Mouse (Mus musculus): ENCODE measurements around the gene Tgif2. TPM values are rescaled to one million over a fixed set of nuclear protein-coding genes. Genes with fewer than 3 reads are reported as not detected.

Tgif2 gene
- polyA plus RNA-seq, 1 experiment = 11.8 TPM

GRCm38 (mm10) chr2:156856311-156856710, 16.5 kb downstream of the Tgif2 start:
- DNase-seq = no peak
- Histone ChIP-seq H3K4me3 (replicated peaks; ENCODE audit: extremely low read depth, low read depth, low read length) (no peak overlapping the region), H3K4me1 (ENCODE audit: control insufficient read depth, insufficient read depth, low read length) (peaks cover 4% of the 10 kb centered on the region; the same call in 1 of the 2 replicates)
- TF ChIP-seq CTCF (IDR thresholded peaks at IDR 0.05; ENCODE audit: insufficient read depth, low read length) (no peak), POLR2A (IDR thresholded peaks at IDR 0.05; ENCODE audit: borderline replicate concordance, extremely low read depth, low read depth, low read length) (no peak)
- 90% methylated on average over 1 of the region's 1 CpGs for WGBS

GRCm38 (mm10) chr2:156857385-156857791, 17.6 kb downstream of the Tgif2 start:
- no peak overlapping the region for H3K4me3 ChIP-seq (replicated peaks; ENCODE audit: extremely low read depth, low read depth, low read length)

GRCm38 (mm10) chr2:156857835-156858234, 18.0 kb downstream of the Tgif2 start, which contains the start of gene 4930518I15Rik:
TSS of gene 4930518I15Rik (minus strand) at chr2:156857946.
- TF ChIP-seq POLR2A (IDR thresholded peaks at IDR 0.05; ENCODE audit: borderline replicate concordance, extremely low read depth, low read depth, low read length) (no peak), CTCF (IDR thresholded peaks at IDR 0.05; ENCODE audit: insufficient read depth, low read length) (no peak)
- H3K4me1 ChIP-seq (ENCODE audit: control insufficient read depth, insufficient read depth, low read length) = peaks cover 7% of the 10 kb centered on the region; the same call in 1 of the 2 replicates
- 79% methylated on average over 2 of the region's 2 CpGs for WGBS
- H3K4me3 ChIP-seq (replicated peaks; ENCODE audit: extremely low read depth, low read depth, low read length) = no peak within 1 kb of the TSS
- DNase-seq = no peak

More at GRCm38 (mm10) chr2:156857385-156857791, 17.6 kb downstream of the Tgif2 start:
- WGBS = 28% methylated on average over 3 of the region's 3 CpGs
- no peak for DNase-seq
- no peak for TF ChIP-seq POLR2A (IDR thresholded peaks at IDR 0.05; ENCODE audit: borderline replicate concordance, extremely low read depth, low read depth, low read length)
- no peak for TF ChIP-seq CTCF (IDR thresholded peaks at IDR 0.05; ENCODE audit: insufficient read depth, low read length)
- peaks cover 7% of the 10 kb centered on the region; the same call in 1 of the 2 replicates for H3K4me1 ChIP-seq (ENCODE audit: control insufficient read depth, insufficient read depth, low read length)

- no peak for DNase-seq
- H3K4me3 ChIP-seq (replicated peaks; ENCODE audit: extremely low read depth, low read depth, low read length) = no peak overlapping the region
- WGBS = 63% methylated on average over 7 of the region's 7 CpGs
- TF ChIP-seq CTCF (IDR thresholded peaks at IDR 0.05; ENCODE audit: insufficient read depth, low read length) = no peak
- no peak for TF ChIP-seq POLR2A (IDR thresholded peaks at IDR 0.05; ENCODE audit: borderline replicate concordance, extremely low read depth, low read depth, low read length)
- H3K4me1 ChIP-seq (ENCODE audit: control insufficient read depth, insufficient read depth, low read length) = peaks cover 7% of the 10 kb centered on the region; the same call in 1 of the 2 replicates
Measured at GRCm38 (mm10) chr2:156858671-156859070, 18.9 kb downstream of the Tgif2 start.

GRCm38 (mm10) chr2:156862041-156862717, 22.4 kb downstream of the Tgif2 start:
- TF ChIP-seq POLR2A (IDR thresholded peaks at IDR 0.05; ENCODE audit: borderline replicate concordance, extremely low read depth, low read depth, low read length) (no peak), CTCF (IDR thresholded peaks at IDR 0.05; ENCODE audit: insufficient read depth, low read length) (no peak)
- DNase-seq = peak; percentile 41
- peak overlapping the region; percentile 84 for H3K4me3 ChIP-seq (replicated peaks; ENCODE audit: extremely low read depth, low read depth, low read length)
- 0% methylated on average over 19 of the region's 19 CpGs for WGBS
- H3K4me1 ChIP-seq (ENCODE audit: control insufficient read depth, insufficient read depth, low read length) = peaks cover 14% of the 10 kb centered on the region; the same call in 1 of the 2 replicates

GRCm38 (mm10) chr2:156862772-156863486, 23.1 kb downstream of the Tgif2 start, which contains the start of gene Rab5if:
TSS of gene Rab5if (plus strand) at chr2:156863128.
- under 1% methylated on average over 89 of the region's 98 CpGs for WGBS
- peak; percentile 98 for DNase-seq
- Histone ChIP-seq H3K4me3 (replicated peaks; ENCODE audit: extremely low read depth, low read depth, low read length) (peak within 1 kb of the TSS; percentile 84), H3K4me1 (ENCODE audit: control insufficient read depth, insufficient read depth, low read length) (peaks cover 12% of the 10 kb centered on the region; the same call in 1 of the 2 replicates)
- TF ChIP-seq CTCF (IDR thresholded peaks at IDR 0.05; ENCODE audit: insufficient read depth, low read length) = 0 out of 2 replicates have a peak, but pooled peaks have one; percentile 30
- TF ChIP-seq POLR2A (IDR thresholded peaks at IDR 0.05; ENCODE audit: borderline replicate concordance, extremely low read depth, low read depth, low read length) = peak; percentile 79

GRCm38 (mm10) chr2:156863487-156864160, 23.8 kb downstream of the Tgif2 start:
- peaks cover 11% of the 10 kb centered on the region; the same call in 1 of the 2 replicates for H3K4me1 ChIP-seq (ENCODE audit: control insufficient read depth, insufficient read depth, low read length)
- TF ChIP-seq CTCF (IDR thresholded peaks at IDR 0.05; ENCODE audit: insufficient read depth, low read length) = no peak
- TF ChIP-seq POLR2A (IDR thresholded peaks at IDR 0.05; ENCODE audit: borderline replicate concordance, extremely low read depth, low read depth, low read length) = no peak

GRCm38 (mm10) chr2:156864481-156864880, 24.7 kb downstream of the Tgif2 start:
- DNase-seq = no peak
- 40% methylated on average over 3 of the region's 3 CpGs for WGBS
- H3K4me1 ChIP-seq (ENCODE audit: control insufficient read depth, insufficient read depth, low read length) = peaks cover 13% of the 10 kb centered on the region; the same call in 1 of the 2 replicates
- no peak overlapping the region for H3K4me3 ChIP-seq (replicated peaks; ENCODE audit: extremely low read depth, low read depth, low read length)
- TF ChIP-seq POLR2A (IDR thresholded peaks at IDR 0.05; ENCODE audit: borderline replicate concordance, extremely low read depth, low read depth, low read length) = no peak
- no peak for TF ChIP-seq CTCF (IDR thresholded peaks at IDR 0.05; ENCODE audit: insufficient read depth, low read length)

More at GRCm38 (mm10) chr2:156863487-156864160, 23.8 kb downstream of the Tgif2 start:
- DNase-seq = peak; percentile 64
- H3K4me3 ChIP-seq (replicated peaks; ENCODE audit: extremely low read depth, low read depth, low read length) = peak overlapping the region; percentile 80
- 1% methylated on average over 28 of the region's 28 CpGs for WGBS

- no peak overlapping the region for H3K4me3 ChIP-seq (replicated peaks; ENCODE audit: extremely low read depth, low read depth, low read length)
- 32% methylated on average over 8 of the region's 8 CpGs for WGBS
- TF ChIP-seq CTCF (IDR thresholded peaks at IDR 0.05; ENCODE audit: insufficient read depth, low read length) (no peak), POLR2A (IDR thresholded peaks at IDR 0.05; ENCODE audit: borderline replicate concordance, extremely low read depth, low read depth, low read length) (no peak)
- H3K4me1 ChIP-seq (ENCODE audit: control insufficient read depth, insufficient read depth, low read length) = peaks cover 17% of the 10 kb centered on the region; the same call in 1 of the 2 replicates
- DNase-seq = no peak
Measured at GRCm38 (mm10) chr2:156868994-156869393, 29.2 kb downstream of the Tgif2 start.
